Mouse (Mus musculus) intestine, embryonic 16.5 days (tissue): ENCODE results near the gene Rsph10b. TPM values are rescaled to one million over a fixed set of nuclear protein-coding genes. Genes with fewer than 3 reads are reported as not detected.

Experiments used
- ATAC-seq: fragments of 200-750 bp; cut with Nextera tagmentation; 2 replicates; pipeline ENCODE4 v1.8.0; 2017; ENCODE audit warnings: moderate TSS enrichment, moderate library complexity
- H3K27ac ChIP-seq: fragments of 300-500 bp; sonication (generic); 2 replicates; pipeline ENCODE4 v1.5.1; 2014; ENCODE audit warnings: mild to moderate bottlenecking, low read length
- H3K27me3 ChIP-seq: fragments of 300-500 bp; sonication (generic); replicated peaks from 2 replicates; pipeline ENCODE4 v1.6.1; 2014; ENCODE audit warnings: low read length, control low read depth, mixed read lengths; ENCODE audit not compliant: control insufficient read depth, insufficient read depth
- H3K36me3 ChIP-seq: fragments of 300-500 bp; sonication (generic); 2 replicates; pipeline ENCODE4 v1.6.1; 2014; ENCODE audit warnings: low read length, control low read depth; ENCODE audit not compliant: control insufficient read depth, insufficient read depth
- H3K4me1 ChIP-seq: fragments of 300-500 bp; sonication (generic); 2 replicates; pipeline ENCODE4 v1.6.1; 2014; ENCODE audit warnings: low read length, control low read depth, mixed read lengths; ENCODE audit not compliant: control insufficient read depth, insufficient read depth
- H3K4me2 ChIP-seq: fragments of 300-500 bp; sonication (generic); 2 replicates; pipeline ENCODE4 v1.6.1; 2014; ENCODE audit warnings: low read depth, low read length, control low read depth
- H3K4me3 ChIP-seq: fragments of 300-500 bp; sonication (generic); 2 replicates; pipeline ENCODE4 v1.5.1; 2014; ENCODE audit warnings: mild to moderate bottlenecking, low read length
- H3K9ac ChIP-seq: fragments of 300-500 bp; sonication (generic); 2 replicates; pipeline ENCODE4 v1.6.1; 2014; ENCODE audit warnings: low read depth, low read length
- H3K9me3 ChIP-seq: fragments of 300-500 bp; sonication (generic); 2 replicates; pipeline ENCODE4 v1.6.1; 2016; ENCODE audit warnings: low read length, control low read depth; ENCODE audit not compliant: control insufficient read depth
- WGBS: fragments of 180-500 bp; shearing (Covaris S2); extraction: QIAGEN DNeasy Blood & Tissue Kit; methylation state at CpG from one replicate; pipeline ENCODE4 v1.1.7; 2014; 5-methylcytosine and 5-hydroxymethylcytosine counted together
- polyA plus RNA-seq: library from polyadenylated mRNA; unstranded; fragments of >200 nt; fragmentation: Nextera tagmentation; extraction: Ambion mirVana; gene quantifications from 2 replicates; pipeline ENCODE4 v1.2.1, GENCODE M21; 2015

Rsph10b gene
- polyA plus RNA-seq, 1 experiment from 2014 or later = 0.22 TPM

- H3K4me1 ChIP-seq = no peaks in the 10 kb centered on the region
- no peaks in the 10 kb centered on the region for H3K9me3 ChIP-seq
- H3K4me3 ChIP-seq = no peak overlapping the region
- no peak for ATAC-seq
- H3K4me2 ChIP-seq = no peak overlapping the region
- H3K27ac ChIP-seq = no peak overlapping the region
- WGBS = 67% methylated on average over 7 of the region's 7 CpGs
- H3K9ac ChIP-seq = no peak overlapping the region
- H3K27me3 ChIP-seq = no peaks in the 10 kb centered on the region
- H3K36me3 ChIP-seq = no peaks in the 10 kb centered on the region
Measured at GRCm38 (mm10) chr5:144034567-144034966, 101.7 kb downstream of the Rsph10b start.

Other genes starting within 250 kb of the Rsph10b start
- 9.9 and 10.5 TPM in 2 replicates for gene Usp42, start 200.8 kb upstream of the Rsph10b start, polyA plus RNA-seq
- 32.2 and 32.5 TPM in 2 replicates for gene Eif2ak1, start 115.2 kb upstream of the Rsph10b start, polyA plus RNA-seq
- 0.12 and 0.15 TPM in 2 replicates for gene Ankrd61, start 35.4 kb upstream of the Rsph10b start, polyA plus RNA-seq
- 123 and 135 TPM in 2 replicates for gene Aimp2, start 23.2 kb upstream of the Rsph10b start, polyA plus RNA-seq
- gene Pms2, start 23.1 kb upstream of the Rsph10b start, polyA plus RNA-seq = 18.2 and 20.6 TPM in 2 replicates
- 0.47 and 0.71 TPM in 2 replicates for gene Gm42421, start 4.9 kb upstream of the Rsph10b start, polyA plus RNA-seq
- gene Ccz1, start 81.8 kb downstream of the Rsph10b start, polyA plus RNA-seq = 74.2 and 76.7 TPM in 2 replicates
- gene Ocm, start 93.6 kb downstream of the Rsph10b start, polyA plus RNA-seq = not detected in 2 replicates
- gene Lmtk2, start 167.4 kb downstream of the Rsph10b start, polyA plus RNA-seq = 4.8 and 5.4 TPM in 2 replicates